Mouse (Mus musculus) liver, postnatal 0 days (tissue): Measurements from ENCODE around the gene Utp3.

ENCODE experiments used
- CTCF ChIP-seq: sonication (generic); IDR thresholded peaks from 2 replicates; pipeline ENCODE4 v1.5.1; 2016; ENCODE audit warnings: antibody characterized with exemption, low read depth
- EP300 ChIP-seq: IDR thresholded peaks from 2 replicates; pipeline ENCODE4 v1.6.1; 2016; ENCODE audit warnings: antibody characterized with exemption, low read depth, mild to moderate bottlenecking

DNA sequence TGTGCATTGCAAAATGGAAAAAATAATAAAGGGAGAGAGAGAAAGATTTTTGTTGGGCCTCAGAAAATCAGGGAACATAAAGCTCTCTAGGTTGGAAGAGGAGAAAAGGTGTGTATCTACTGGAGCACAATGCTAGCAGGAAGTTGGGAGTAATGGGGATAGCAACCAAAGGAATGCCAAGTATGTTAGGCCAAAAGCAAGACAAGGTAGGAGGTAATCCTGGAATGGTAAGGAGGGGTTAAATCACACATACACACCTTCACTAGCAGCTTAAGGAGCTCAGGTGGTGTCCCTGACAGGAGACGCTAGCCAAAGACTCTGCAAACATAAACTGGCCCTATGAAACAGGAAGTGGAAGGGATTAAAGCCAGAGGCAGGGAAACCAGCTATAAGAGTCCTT is 4.7 kb downstream of the Utp3 start:
- TF ChIP-seq CTCF (no peak), EP300 (no peak)
